Mouse (Mus musculus): ENCODE data around the gene Pdpk1.
"Not testable (repeated sequence)": the region's sequence is repeated elsewhere in the genome, so short reads cannot be mapped to it uniquely, and the experiment has no call there.

Pdpk1 gene

DNA sequence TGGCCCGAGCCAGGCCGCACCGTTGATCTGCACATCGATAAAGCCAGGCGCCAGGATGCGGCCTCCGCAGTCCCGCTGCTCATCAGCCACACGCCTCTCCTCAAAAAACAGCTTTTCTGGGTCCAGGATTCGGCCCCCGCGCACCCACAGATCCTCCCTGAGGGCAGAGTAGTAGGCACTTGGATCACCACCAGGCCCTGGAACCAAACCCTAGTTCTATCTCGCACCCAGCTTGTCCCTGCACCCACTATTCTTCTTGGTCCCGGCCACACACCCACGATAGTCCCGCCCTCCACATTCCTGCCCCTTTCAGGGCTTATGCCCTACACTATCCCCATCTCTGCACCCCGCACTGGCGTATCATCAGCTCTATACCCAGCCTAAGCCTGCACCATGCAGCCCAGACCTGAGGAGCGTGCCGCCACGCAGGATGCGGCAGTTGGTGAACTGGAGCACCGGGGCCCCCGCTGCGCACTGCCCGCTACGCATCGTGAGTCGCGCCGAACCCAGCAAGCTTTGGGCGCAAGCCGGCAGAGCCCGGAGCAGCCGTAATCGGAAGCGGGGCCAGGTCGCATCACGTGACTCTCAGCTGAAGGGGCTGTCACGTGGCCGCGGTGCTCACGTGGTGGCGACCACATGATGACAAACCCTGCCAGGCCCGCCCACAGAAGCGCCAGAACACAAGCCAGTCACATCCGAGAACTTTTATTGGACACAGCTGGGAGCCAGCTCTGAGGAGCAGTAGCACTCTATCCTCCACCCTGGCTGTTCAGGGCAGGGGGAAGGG is 12.6 kb upstream of the Pdpk1 start, which contains the start of gene Amdhd2:
Gene Amdhd2, minus strand, starts transcription at position 591 of the 787 bp plus-strand sequence.
- peak; percentile 95 to 99 for DNase-seq (ENCODE audit: low spot score in 2 of 2)

DNA sequence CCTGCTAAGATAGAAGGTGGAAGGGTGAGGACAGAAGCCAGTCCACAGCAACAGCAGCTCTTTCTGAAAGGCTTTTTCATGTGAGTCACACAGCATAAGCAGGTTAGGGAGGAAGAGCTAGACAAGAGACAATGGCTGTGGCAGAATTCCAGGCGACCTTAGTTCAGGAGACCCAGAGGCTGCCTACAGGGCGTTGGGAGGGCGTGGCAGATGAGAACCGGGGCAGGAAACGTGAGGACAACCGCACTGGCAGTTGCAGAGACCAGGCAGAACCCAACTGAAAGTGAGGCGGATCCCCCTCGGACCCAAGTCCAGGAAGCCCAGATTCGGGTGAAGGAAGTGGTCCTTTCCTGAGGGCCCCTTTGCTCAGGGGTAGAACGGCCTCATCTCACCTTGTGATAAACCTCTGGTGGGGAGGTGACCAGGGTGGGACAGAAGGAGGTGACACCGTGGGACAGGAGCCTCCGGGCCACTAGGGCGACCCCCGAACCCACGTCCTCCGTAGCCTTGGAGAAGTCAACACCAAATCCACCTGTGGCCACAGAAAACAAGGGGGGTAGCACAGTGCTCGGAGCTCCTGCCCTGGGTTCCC is 12.0 kb upstream of the Pdpk1 start:
- DNase-seq (ENCODE audit: low spot score in 2 of 2): no peak

GRCm38 (mm10) chr17:24161466-24161865 is 10.7 kb upstream of the Pdpk1 start:
- DNase-seq (ENCODE audit: low spot score in 2 of 2): no peak

GRCm38 (mm10) chr17:24157526-24157925 is 6.8 kb upstream of the Pdpk1 start:
- DNase-seq (ENCODE audit: low spot score in 2 of 2): no peak

DNA sequence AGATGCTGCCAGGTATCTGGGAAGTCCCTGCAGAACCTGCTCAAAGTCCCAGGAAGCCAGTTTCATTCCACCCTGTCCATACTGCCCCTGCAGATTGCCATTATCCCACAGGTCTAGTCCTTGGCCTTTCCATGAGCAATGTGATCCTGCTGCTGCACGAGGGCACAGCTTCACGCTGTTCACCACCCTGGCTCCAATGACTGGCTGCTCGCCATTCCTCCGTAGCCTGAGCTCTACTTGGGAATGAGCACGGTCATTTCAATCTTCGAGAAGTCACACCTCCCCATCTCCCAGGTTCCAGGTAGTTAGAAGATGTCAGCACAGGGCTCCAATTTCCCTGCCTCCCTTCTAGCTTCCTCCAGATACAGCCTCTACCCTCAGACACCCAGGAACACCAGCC is 6.4 kb upstream of the Pdpk1 start:
- no peak for DNase-seq (ENCODE audit: low spot score in 2 of 2)

- DNase-seq (ENCODE audit: low spot score in 2 of 2): no peak
Measured at GRCm38 (mm10) chr17:24156394-24156793, 5.7 kb upstream of the Pdpk1 start.

- DNase-seq (ENCODE audit: low spot score in 2 of 2): no peak
Measured at GRCm38 (mm10) chr17:24155742-24156141, 5.0 kb upstream of the Pdpk1 start.

- DNase-seq (ENCODE audit: low spot score in 2 of 2): no peak
Measured at GRCm38 (mm10) chr17:24154463-24154862, 3.7 kb upstream of the Pdpk1 start.

- DNase-seq (ENCODE audit: low spot score in 2 of 2): peak; percentile 65 to 79
Measured at GRCm38 (mm10) chr17:24151890-24152563, 1.3 kb upstream of the Pdpk1 start.

DNA sequence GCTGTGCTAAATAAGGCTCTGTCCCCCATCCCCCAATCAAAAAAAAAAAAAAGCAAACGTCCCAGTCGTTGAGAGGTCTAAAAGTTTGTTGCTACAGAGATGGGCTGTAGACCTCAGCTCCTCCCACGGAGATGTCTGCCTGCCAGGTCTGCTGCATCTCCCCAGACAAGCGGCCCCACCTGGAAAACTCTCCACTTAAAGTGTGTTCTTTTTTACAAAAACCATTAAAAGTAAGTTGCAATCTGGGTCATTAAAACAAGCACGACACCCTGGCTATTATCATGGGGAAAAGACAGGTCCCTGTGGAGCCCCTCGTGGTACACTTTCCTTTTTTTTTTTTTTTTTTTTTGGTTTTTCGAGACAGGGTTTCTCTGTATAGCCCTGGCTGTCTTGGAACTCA is 658 bp upstream of the Pdpk1 start:
- no peak for DNase-seq (ENCODE audit: low spot score in 2 of 2)

DNA sequence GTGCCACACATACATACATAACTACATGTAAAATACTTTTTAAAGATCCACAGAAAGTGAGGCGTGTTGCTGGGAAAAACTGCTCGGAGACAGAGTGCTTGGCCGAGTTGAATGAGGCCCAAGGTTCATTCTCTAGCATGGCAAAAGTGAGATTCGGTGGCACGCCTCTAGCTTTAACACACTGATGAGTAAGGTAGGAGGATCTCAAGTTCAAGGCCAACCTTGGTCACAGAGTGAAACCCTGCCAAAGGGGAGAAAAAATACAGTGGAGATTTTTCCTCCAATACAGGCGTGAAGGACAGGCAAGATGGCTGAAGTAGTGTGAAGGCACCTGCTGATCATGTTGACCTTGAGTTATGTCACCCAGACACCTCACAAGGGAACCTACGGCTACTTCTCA is 1.3 kb downstream of the Pdpk1 start:
- DNase-seq (ENCODE audit: low spot score in 2 of 2): no peak

GRCm38 (mm10) chr17:24142897-24143296 is 7.8 kb downstream of the Pdpk1 start:
- DNase-seq (ENCODE audit: low spot score in 2 of 2): no peak

DNA sequence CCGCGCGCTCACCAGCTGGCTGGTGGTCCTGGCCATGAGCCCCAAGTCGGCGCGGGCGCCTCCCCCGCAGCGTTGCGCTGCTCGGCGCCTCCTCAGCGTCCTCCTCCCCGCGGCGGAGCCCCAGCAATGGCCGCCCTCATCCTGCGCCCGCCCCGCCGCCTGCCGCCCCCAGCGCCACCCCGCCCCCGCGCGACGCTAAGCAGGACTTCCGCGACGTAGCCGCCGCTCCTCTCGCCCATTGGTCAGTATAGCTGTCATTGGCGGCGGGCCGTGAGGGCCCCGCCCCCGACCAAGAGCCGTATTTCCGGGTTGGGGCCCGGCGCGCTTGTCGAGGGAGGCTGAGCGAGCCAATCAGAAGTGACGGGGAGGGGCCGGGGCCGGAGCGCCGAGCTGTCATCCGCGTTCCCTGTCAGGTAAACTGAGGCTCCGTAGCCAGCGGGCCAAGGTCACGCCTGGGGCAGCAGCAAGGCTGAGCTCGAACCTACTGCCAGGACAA is 9.3 kb downstream of the Pdpk1 start:
- DNase-seq (ENCODE audit: low spot score in 2 of 2): peak; percentile 96 to 98

DNA sequence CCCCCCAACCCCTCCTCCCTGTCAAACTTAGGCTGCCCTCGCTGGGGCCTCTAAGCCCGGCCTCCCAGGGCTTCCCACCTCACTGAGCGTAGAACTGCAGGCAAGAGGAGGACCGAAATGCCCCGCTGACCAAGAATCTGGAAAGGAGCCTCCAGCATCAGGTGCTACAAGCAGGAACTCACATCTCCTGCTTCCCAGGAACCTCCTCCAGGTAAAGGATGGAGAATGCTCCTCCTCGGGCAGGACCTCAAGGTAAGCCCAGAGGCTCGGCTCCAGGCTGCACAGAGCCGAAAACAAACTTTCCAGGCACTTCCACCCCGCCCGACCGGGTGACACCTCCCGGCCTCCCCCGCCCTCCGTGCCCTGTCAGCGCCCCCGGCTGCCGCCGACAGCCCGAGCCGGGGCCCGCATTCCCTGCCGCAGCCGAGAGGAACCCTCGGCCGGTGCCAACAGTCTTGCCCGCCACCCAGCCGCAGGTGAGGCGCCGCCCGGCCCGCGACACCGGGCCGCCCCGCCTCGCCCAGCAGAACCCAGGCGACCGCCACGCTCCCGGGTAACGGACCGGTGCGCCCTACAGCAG is 9.8 kb downstream of the Pdpk1 start:
- DNase-seq (ENCODE audit: low spot score in 2 of 2): peak in 1 of 2 experiments; percentile 17

- no peak for DNase-seq (ENCODE audit: low spot score in 2 of 2)
Measured at GRCm38 (mm10) chr17:24139968-24140367, 10.8 kb downstream of the Pdpk1 start.

- DNase-seq (ENCODE audit: low spot score in 2 of 2): no peak
Measured at GRCm38 (mm10) chr17:24139256-24139655, 11.5 kb downstream of the Pdpk1 start.

GRCm38 (mm10) chr17:24137226-24137880 is 13.4 kb downstream of the Pdpk1 start:
- DNase-seq (ENCODE audit: low spot score in 2 of 2): no peak

GRCm38 (mm10) chr17:24134062-24134461 is 16.7 kb downstream of the Pdpk1 start:
- DNase-seq (ENCODE audit: low spot score in 2 of 2): no peak

- not testable (repeated sequence) for DNase-seq (ENCODE audit: low spot score in 2 of 2)
Measured at GRCm38 (mm10) chr17:24132919-24133318, 17.8 kb downstream of the Pdpk1 start.

- no peak for DNase-seq (ENCODE audit: low spot score in 2 of 2)
Measured at GRCm38 (mm10) chr17:24131570-24131969, 19.2 kb downstream of the Pdpk1 start.

GRCm38 (mm10) chr17:24129246-24129645 is 21.5 kb downstream of the Pdpk1 start:
- DNase-seq (ENCODE audit: low spot score in 2 of 2): not testable (repeated sequence)

DNA sequence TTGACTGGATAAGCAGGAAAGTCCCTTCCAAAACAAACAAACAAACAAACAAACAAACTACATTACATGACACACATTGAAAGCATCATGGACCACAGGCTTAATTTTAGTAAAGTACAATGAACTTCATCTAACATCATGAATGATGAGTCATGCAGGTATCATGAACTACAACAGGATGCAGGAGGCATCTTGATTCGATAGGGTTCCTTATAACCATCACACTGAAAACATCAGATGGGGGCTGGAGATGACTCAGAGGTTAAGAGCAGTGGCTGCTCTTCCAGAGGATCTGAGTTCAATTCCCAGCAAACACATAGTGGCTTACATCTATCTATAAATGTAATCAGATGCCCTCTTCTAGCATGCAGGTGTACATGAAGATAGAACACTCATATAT is 23.1 kb downstream of the Pdpk1 start:
- no peak for DNase-seq (ENCODE audit: low spot score in 2 of 2)

Data from cerebellum, postnatal 4 days (tissue).